Mouse (Mus musculus): ENCODE data around the gene Fbf1.

Gene Fbf1

DNA sequence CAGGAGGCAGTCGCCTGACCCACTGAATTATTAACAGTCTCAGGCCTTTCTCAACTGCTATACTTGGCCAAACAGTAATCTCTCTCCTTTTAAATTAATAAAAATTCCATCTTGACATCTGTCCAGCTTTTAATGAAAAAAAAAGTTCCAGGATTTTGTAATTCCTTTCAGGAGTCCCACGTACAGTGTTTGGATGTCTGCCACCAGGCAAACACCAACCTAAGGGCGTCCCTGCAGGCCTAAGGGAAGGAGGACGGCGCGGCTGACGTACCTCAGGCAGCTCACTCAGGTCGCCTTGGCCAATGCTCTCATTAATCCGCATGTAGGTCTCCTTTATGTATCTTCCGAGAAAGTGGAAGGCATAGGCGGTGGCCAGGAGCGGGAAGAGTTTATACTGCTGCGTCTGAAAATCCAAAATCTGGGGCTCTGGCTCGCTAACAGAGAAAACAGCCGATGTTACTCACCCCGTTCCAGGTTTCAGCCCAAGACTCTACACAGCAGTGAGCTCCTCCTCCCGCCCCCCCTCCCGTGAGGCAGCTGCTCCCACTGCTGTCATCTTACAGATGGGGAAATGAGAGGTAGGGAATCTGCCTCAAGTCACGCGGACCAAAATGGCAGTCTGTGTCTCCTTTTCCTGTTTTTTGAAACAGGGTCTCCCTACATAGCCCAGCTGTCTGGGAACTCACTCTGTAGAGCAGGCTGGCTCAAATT is 10.6 kb upstream of the Fbf1 start:
- no peak for DNase-seq (ENCODE audit: low spot score in 2 of 2)

DNA sequence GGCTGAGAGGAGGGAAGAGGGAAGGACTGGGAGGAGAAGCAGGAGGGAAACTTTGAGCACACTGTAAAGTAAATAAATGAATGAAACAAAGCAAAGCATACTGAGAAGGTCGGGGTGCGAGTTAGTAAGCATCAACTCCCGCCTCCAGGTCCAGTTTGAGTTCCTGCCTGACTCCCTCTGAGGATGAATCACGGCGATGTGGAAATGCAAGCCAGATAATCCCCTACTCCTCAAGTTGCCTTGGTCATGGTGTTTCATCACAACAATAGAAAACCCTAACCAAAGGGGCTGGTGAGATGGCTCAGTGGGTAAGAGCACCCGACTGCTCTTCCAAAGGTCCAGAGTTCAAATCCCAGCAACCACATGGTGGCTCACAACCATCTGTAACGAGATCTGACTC is 8.0 kb upstream of the Fbf1 start:
- no peak for DNase-seq (ENCODE audit: low spot score in 2 of 2)

DNA sequence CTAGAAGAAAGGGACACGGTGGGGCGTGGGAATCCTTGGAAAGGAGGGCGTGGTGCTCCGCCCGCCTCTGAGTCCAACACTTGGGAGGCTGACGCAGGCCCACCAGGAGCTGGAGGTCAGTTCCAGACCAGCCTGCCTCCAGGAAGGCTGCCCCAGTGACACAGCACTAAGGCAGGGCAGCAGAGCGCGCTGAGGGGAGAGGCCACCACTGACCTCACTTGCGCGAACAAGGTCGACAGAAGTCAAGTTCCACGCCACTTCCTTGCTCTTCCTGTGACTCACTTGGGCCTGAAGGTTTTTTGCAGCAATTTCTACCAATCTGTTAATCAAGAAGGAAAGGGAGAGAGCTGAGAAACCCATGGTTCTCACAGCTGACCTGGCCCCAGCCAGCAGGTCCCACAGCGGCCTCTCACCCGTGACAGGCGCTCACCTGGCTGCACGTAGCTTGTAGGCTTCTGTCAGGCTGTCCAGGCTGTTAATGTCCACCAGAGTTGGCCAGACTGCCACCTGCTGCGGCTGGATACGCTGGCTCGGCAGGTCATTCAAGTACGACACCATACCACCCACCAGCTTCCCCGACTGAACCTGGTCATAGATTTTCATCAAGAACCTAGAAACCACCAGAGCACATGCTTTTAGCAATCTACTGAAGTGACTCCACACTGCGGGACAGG is 6.9 kb upstream of the Fbf1 start:
- no peak for DNase-seq (ENCODE audit: low spot score in 2 of 2)

DNA sequence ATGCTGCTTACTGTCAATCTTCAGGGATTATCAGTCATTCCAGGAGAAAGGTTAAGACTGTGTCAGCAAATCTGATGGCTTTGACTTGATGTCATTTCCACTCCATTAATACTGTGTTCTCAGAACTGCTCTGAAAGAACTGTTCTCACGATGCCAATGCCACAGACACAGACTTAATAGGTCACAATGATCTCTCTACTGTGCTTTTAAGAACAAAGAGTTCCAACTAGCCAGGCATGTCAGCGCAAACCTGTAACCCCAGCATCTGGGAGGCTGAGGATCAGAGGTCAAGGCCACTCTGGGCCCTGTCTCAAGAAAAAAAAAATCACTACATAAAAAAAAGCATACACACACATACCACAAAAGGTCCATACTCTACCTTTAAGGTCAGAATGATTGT is 4.0 kb upstream of the Fbf1 start:
- no peak for DNase-seq (ENCODE audit: low spot score in 2 of 2)

DNA sequence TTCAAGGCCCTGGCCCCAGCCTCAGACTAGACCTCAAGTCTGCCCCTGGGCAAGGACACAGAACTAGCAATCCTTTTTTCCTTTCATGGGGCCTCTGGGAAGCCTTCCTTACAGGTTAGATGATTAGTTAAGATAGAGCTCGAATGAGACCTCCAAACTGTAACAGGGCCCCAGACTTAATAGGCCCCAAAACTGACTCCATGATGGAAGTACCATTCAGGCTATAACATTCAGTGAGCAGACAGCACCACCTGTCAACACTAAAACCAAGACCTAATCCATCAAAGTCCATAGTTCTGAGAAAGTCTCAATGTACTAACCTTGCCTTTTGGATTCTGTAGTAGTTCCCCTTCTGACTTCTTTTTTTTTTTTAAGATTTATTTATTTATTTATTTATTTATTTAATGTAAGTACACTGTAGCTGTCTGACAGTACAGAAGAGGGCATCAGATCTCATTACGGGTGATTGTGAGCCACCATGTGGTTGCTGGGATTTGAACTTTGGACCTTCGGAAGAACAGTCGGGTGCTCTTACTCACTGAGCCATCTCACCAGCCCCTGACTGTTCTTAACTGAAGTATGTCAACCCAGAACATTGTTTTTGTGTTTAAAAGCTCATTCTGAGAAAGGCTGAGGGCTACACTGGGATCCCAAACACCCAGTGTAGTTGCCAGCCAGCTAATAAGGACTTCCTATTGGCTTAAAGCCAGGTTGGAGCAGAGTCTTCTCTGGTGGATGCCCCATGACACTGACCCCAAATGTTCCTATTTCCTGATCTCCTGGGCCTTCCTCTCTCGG is 2.2 kb upstream of the Fbf1 start:
- DNase-seq (ENCODE audit: low spot score in 2 of 2), result no peak

DNA sequence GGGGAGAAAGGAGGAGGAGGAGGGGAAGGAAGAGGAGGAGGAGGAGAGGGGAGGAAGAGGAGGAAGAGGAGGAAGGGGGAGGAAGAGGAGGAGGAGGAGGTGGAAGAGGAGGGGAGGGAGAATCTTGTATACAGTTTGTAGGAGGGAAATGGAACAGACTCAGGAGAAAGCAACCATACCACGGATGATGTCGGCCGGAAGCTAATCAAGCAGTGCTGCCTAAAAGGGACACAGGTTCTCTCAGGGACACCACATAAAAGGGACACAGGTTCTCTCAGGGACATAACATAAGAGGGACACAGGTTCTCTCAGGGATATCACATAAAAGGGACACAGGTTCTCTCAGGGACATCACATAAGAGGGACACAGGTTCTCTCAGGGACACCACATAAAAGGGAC is 1.2 kb upstream of the Fbf1 start:
- DNase-seq (ENCODE audit: low spot score in 2 of 2), result no peak

DNA sequence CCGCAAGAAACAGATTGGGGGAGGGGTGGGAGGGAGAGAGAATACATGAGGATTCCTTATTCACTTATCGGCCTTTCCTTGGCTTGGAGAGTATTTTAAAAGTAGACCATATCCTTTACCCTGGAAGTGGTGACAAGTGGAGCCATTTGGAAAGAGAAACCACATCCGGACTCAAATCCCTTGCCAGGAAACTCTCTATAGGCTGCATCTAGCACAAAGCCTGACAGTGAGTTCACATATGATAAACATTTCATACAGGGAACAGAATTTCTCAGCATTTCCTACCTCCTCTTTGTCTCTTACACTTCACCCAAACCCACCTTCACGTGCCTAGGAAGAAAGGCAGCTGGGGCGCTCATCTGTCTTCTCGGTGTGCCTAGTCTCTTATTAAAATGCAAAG is 734 bp downstream of the Fbf1 start:
- no peak for DNase-seq (ENCODE audit: low spot score in 2 of 2)

DNA sequence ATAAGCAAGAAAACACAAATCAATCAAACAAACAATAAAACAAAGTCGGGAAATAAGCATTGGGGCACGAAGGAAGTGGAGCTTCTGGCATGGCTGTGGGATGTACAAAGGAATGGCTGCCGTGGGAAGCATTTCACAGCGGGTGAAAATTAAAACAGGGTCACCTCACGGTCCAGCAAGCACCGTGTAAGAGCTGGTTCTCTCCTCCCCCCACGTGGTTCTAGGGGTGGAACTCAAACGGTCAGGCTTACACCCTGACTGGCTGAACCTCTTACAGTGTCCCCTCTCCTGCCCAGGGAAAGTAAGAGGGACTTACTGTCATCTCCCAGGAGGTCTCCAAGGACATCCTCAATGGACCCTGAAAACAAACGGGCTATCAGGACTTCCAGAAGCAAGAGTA is 5.0 kb downstream of the Fbf1 start:
- DNase-seq (ENCODE audit: low spot score in 2 of 2), result no peak

DNA sequence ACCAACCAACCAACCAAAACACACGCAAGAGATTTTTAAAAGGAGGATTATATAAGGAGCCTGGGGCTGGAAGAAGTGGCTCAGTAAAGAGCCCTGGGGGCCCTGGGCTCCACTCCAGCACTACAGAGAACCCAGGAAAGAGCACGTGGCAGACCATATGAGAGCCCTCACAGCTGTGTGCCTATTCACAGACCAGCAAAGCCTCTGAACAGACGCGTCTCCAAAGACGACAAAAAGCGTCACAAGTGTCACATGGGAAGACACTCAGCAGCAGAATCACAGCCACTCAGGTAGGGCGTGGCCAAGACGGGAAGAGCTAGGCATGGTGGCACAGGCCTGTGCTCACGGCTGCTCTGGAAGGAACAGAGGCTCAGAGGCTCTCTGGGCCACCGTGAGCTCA is 5.8 kb downstream of the Fbf1 start:
- DNase-seq (ENCODE audit: low spot score in 2 of 2), result peak; percentile 58 to 67

DNA sequence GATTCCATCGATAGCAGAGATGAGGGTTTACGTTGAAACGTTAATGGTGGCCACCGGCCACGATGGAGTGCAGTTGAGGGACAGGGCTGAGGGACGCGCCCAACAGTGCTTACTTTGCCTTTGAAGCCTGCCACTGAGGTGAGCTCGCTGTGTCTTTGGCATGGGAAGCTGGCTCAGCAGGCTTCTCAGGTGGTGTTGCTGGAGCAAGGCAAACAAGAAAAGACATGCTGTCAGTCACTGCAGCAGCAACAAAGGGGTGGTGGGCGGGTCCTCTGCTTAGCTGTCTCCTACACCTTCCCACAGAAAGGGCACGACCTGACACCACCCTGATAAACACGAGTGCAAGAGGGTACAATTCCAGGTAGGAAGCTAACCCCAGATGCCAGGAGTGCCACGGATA is 6.7 kb downstream of the Fbf1 start:
- DNase-seq (ENCODE audit: low spot score in 2 of 2), result no peak

DNA sequence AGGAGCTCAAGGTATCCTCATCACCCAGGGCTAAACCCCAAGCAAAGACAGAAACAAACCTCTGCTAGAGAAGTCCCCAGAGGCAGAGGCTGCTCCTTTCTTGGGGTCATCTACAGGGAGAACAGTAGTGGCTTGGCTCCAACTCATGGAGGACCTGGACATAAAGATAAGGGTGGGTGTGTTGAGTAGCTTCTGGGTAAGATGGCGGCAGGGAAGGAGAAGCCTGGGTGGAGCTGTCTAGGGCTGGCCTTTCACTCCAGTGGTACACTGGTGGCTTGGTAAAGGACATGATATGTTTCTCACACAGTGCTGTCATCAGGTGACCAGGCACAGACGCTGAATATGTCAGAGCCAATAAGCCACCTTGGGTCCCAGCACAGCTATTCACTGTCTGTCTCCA is 17.0 kb downstream of the Fbf1 start:
- DNase-seq (ENCODE audit: low spot score in 2 of 2), result no peak

DNA sequence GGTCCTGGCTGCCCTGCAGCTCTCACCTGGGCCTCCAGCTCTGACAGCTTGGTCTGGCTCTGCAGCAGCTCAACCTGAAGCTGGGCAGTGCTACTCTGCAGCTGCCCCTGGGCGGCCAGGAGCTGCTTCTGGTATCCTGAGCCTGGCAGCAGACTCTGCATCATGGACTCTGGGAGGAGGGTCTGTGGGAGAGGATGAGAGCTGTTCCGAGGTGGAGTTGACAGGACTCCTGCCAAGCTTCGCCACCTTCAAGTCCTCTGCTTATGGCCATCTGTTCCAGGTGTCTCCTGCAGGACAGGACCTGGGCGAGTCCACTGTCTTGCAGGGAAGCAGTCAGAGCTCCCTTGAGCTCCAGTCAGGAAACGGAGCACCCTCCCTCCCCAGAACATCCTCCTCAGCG is 18.6 kb downstream of the Fbf1 start:
- no peak for DNase-seq (ENCODE audit: low spot score in 2 of 2)

DNA sequence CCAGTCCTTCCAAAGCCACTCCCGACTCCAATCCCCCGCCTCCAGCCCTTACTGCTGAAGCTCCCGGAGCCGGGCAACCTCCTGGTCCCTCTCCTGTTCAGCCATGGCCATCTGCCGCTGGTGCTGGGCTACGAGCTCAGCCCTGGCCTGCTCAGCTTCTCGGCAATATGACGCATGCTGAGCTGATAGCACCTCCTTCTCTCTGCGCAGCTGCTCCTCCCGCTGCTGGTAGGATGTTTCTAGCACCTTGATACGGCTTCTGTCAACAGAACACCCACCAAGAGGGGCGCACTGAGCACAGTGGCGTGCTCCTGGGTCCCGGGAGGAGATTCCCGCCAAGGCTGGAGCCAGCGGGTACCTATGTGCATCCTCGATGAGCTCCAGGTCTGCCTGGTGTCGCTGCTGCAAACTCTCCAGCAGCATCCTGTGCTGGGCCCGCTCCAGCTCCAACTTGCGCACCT is 19.2 kb downstream of the Fbf1 start:
- DNase-seq (ENCODE audit: low spot score in 2 of 2), result peak in 1 of 2 experiments; percentile 80

DNA sequence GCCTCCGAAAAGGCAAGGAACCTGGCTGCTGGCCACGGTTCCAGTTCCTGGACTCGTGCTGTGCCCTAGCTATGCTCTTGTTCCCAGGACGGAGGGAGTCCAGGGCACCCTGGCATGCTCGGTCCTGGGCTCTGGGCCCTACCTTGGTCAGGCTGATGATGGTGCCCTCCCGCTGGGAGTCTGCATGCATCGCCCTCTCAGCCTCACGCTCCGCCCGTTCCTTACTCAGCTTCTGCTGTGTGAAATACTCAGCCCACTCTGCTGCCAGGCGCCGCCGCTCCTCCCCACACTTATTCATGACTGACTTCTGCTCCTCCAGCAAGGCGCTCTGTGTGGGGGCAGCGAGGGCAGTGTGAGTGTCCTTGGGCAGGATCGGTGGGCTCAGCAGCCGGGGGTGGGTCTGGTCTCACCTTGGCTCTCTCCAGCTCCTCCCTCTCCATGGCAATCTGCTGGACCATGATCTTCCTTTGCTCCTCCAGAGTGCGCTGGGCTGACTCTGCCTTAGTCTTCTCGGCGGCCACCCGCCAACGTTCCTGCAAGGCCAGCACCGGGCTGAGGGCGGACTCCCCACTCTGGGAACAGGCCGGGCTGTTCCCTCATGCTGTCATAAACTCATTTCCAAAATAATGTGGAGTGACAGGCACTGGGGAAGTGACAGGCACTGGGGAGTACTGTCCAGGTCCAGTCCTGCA is 21.5 kb downstream of the Fbf1 start:
- peak in 1 of 2 experiments; percentile 80 for DNase-seq (ENCODE audit: low spot score in 2 of 2)

DNA sequence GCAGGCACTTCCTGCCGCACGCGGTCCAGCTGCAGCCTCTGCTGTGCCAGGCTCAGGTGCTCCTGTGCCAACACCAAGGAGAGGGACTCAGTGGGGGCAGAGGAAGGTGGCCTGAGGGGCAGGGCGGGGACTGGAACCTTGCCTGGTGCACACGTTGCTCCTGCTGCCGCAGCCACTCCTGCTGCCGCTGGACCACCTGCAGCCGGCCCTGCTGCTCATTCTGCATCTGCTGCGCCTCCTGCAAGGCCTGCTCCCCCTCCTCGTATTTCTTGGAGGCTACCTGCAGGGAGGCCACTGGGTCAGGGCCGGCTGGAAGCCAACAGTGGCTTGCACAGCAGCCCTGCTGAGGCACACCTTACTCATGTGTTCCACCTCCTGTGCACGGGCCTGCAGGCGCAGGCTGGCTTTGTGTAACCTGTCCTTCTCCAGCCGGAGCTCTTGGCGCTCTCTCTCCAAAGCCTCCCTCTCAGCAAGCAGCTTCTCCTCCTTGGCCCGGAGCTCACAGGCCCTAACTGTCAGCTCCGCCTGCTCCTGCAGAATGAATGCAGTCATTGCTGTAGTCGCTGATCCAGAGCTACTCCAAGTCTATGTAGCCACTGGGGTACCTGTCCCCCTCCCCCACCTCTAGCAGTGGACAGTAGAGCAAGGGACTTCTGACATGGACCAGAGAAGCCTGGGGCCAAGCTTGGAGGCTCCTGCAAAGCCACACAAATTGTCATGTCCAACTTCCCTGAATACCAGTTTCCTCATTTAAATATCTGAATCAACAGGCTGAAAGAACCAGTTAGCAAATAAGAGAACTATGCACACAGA is 22.3 kb downstream of the Fbf1 start:
- no peak for DNase-seq (ENCODE audit: low spot score in 2 of 2)

DNA sequence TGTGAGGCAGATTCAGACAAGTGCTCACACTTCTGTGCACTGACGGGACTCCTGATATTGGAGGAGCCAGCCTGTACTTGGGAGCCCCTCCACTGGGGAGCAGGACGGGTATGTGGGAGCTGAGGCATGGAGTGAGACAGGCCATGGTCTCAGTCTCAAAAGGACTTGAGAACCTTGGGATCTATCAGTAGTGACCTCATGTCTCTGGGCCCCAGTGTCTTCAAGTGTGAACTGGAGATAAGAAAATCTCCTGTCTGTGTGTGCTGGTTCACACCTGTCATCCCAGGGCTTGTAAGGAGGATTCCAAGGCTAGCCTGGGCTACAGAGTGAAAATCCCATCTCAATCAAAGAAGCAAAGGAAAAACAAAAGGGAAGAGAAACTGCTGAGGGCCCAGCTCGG is 24.5 kb downstream of the Fbf1 start:
- DNase-seq (ENCODE audit: low spot score in 2 of 2), result no peak

DNA sequence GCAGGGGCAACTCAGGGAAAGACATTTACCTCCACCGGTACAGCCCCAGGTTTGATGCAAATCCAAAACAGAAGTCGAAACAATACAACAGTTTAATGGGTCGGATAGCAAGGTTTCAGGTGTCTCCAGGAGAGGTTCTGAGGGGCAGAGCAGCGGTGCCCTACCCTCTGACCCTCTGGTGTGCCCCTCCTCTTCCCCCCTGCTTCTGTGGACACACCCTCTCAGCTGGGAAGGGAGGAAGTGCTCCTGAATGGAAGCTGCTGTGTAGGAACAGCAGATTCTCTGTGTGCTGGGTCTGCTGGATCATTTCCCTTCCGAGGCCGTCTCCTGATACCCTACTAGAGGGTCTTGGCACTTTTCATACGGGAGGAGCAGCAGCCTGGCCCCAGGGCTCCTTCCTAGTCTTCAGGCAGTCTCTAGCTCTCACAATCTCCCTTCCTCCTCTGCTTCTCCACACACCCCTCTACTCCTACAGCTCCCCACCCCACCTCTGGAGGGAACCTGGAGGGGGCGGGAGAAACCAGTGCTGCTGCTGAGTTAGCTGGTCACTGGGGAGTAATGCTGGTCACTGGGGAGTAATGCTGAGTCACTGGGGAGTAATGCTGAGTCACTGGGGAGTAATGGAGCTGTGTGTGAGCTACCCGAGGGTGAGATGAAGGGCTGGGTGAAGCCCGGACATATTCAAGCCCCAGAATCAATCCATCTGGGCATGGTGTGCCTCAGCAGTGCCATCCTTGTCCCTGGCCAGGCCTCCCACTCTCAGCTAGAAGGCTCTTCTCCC is 25.6 kb downstream of the Fbf1 start:
- DNase-seq (ENCODE audit: low spot score in 2 of 2), result no peak

DNA sequence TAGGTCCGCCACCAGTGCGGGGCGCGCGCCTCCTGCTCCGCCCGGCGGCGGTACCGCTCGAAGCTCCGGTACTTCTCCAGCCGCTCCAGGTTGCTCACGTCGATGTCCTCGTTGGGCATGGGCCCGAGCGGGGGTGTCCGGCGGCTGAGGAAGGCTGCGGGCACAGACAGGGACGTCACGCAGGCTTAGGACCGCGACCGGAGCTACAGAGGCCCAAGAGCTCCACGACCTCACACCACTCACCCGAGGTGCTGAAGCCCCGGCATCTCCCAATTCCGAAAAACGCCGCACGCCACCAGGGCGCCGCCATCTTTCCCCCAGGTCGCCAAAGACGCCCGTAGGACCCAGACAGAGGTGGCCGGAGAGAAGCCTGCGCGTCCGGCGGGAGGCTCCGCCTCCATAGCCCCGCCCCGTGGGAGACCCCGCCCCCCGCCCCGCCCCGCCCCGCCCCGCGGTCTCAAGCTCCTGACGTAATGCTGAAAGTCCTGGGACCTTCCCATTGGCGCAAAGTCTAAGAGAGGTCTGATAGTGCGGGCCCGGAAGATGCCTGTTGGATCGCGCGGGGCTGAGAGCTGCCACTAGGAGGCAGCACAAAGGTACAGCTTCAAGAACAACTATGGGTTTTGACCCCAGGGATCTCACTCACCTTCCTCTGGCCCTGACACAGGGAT is 29.4 kb downstream of the Fbf1 start, which contains the start of gene Mrpl38:
TSS of gene Mrpl38 (minus strand) at position 401 of the 671 bp plus-strand sequence.
- DNase-seq (ENCODE audit: low spot score in 2 of 2), result peak; percentile 76 to 86

DNA sequence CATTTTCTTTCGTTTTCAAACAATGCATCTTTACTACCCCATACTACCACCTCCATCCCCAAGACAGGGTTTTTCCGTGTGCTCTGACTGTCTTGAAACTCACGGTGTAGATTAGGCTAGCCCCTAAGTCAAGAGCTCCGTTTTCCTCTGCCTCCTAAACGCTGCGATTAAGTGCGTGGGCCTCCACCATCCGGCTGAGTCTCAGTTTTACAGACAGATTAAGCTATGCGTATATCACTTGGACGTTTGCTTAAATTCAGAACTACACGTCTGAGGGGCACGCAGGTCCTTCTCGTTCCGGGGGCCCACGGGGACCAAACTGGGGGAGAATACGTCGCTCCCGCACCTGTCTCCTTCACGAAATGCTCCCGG is 29.9 kb downstream of the Fbf1 start:
- DNase-seq (ENCODE audit: low spot score in 2 of 2), result no peak

DNA sequence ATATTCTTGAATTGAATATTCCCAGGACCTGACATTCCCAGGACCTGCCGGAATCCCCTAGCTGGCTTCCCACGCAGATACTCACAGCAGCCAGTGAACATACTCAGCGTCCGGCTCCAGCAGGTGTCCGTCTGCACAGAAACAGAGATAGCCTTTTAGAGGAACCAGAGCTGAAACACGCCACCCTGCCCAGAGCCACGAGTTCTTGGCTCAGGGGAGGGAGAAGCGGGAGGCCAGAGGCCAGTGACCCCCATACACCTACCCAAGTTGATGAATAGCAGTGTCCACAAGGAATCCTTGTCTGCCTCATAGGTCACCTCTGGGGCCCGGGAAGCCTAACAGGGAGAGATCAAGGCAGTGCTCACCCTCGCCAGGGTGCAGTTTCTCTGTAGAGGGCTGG is 33.8 kb downstream of the Fbf1 start:
- DNase-seq (ENCODE audit: low spot score in 2 of 2), result no peak

All from left cerebral cortex, adult 9 months (tissue).